Mouse (Mus musculus) spleen, adult 2 months (tissue): Measurements from ENCODE around the gene Mcm5.

ENCODE experiments used
- CTCF ChIP-seq: fragments of 200-500 bp; IDR thresholded peaks from 2 replicates; pipeline ENCODE4 v1.5.1; 2011; ENCODE audit warnings: mild to moderate bottlenecking, inconsistent platforms; ENCODE audit not compliant: insufficient read depth, insufficient read length, insufficient replicate concordance; ENCODE audit errors: extremely low read depth
- POLR2A ChIP-seq: fragments of 200-500 bp; IDR thresholded peaks from 2 replicates; pipeline ENCODE4 v1.6.1; 2011; ENCODE audit warnings: low read depth, low read length, inconsistent platforms

DNA sequence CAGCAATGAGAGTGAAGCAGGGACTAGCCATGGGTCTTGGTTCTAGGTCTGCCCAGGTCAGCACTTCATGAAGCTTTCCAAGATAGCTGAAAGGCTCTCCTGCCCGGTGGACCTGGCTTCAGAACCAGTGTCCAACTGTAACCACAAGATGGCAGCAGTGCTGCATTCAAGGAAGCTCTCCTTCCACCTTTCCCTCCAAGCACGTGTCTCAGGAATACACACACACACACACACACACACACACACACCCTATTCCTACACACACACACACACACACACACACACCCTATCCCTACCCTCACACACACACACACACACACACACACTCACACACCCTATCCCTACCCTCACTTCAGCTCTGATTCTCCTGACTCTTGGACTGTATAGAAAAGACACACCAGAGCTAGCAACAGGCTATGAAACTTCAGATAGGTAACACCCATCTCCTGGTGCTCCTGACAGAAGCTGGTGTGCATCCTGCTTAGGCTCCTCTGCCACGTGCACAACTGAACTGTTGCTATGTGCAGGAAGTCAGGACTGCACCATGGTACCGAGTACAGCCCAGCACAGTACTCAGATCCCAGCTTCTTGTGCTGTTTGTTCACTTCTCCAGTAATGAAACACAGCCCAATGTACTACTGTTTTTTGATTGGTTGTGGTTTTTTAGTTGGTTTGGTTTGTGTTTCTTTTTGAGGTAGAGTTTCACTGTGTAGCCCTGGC lies 37.6 kb upstream of the Mcm5 start:
- peak; percentile 81; the same call in 1 of the 2 replicates for TF ChIP-seq CTCF
- no peak for TF ChIP-seq POLR2A
